Mouse (Mus musculus) hindbrain, embryonic 11.5 days (tissue): Measurements from ENCODE around the gene Ccdc6. TPM values are rescaled to one million over a fixed set of nuclear protein-coding genes. Genes with fewer than 3 reads are reported as not detected.

ENCODE experiments used
- ATAC-seq: fragments of 200-750 bp; cut with Nextera tagmentation; 2 replicates; pipeline ENCODE4 v1.8.0; 2017; ENCODE audit warnings: mild to moderate bottlenecking, moderate TSS enrichment, moderate library complexity; ENCODE audit not compliant: low FRiP score
- DNase-seq: peaks from one replicate; pipeline ENCODE4 v3.0.0-alpha.2; 2015; ENCODE audit warnings: low spot score
- H3K27ac ChIP-seq: fragments of 300-500 bp; sonication (generic); 2 replicates; pipeline ENCODE4 v1.5.1; 2014; ENCODE audit warnings: mild to moderate bottlenecking, low read depth, low read length
- H3K27me3 ChIP-seq: fragments of 300-500 bp; sonication (generic); 2 replicates; pipeline ENCODE4 v1.6.1; 2014; ENCODE audit warnings: mild to moderate bottlenecking, low read length, moderate library complexity, mixed read lengths; ENCODE audit not compliant: control insufficient read depth, insufficient read depth
- H3K36me3 ChIP-seq: fragments of 300-500 bp; sonication (generic); 2 replicates; pipeline ENCODE4 v1.6.1; 2014; ENCODE audit warnings: mild to moderate bottlenecking, low read length, moderate library complexity, mixed read lengths; ENCODE audit not compliant: control insufficient read depth, insufficient read depth
- H3K4me1 ChIP-seq: fragments of 300-500 bp; sonication (generic); replicated peaks from 2 replicates; pipeline ENCODE4 v1.6.1; 2014; ENCODE audit warnings: low read length, mixed read lengths; ENCODE audit not compliant: control insufficient read depth, insufficient read depth
- H3K4me2 ChIP-seq: fragments of 300-500 bp; sonication (generic); replicated peaks from 2 replicates; pipeline ENCODE4 v1.6.1; 2014; ENCODE audit warnings: mild to moderate bottlenecking, low read depth, low read length
- H3K4me3 ChIP-seq: fragments of 300-500 bp; sonication (generic); 2 replicates; pipeline ENCODE4 v1.5.1; 2014; ENCODE audit warnings: low read depth, low read length
- H3K9ac ChIP-seq: fragments of 300-500 bp; sonication (generic); 2 replicates; pipeline ENCODE4 v1.6.1; 2014; ENCODE audit warnings: low read depth, low read length
- H3K9me3 ChIP-seq: fragments of 300-500 bp; sonication (generic); 2 replicates; pipeline ENCODE4 v1.6.1; 2016; ENCODE audit warnings: low read length; ENCODE audit not compliant: control insufficient read depth
- WGBS: fragments of 180-500 bp; shearing (Covaris S2); extraction: QIAGEN DNeasy Blood & Tissue Kit; methylation state at CpG from one replicate; pipeline ENCODE4 v1.1.7; 2014; 5-methylcytosine and 5-hydroxymethylcytosine counted together
- polyA plus RNA-seq: library from polyadenylated mRNA; unstranded; fragments of >200 nt; fragmentation: Nextera tagmentation; extraction: Ambion mirVana; gene quantifications from 2 replicates; pipeline ENCODE4 v1.2.1, GENCODE M21; 2014

Ccdc6 gene
- polyA plus RNA-seq, 1 experiment from 2014 or later: 27.8 TPM

DNA sequence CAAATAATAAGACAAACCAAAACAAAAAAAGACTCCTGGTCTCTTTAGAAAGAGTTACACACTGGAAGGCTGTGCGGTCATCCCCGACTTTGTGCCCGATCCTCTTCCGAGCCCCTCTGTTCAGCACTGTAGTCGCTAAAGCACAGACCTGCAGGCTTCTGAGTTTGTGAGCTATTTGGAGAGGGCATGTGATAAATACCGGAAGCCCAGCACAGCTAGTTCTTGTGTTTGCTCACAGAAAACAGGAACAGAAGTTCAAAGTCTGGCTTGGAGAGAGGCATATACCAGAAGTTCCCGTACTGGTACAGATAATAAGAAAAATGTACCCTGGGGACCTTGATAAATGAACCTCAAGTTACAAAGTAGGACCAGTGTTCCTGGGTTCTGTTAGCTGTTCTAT is 98.4 kb downstream of the Ccdc6 start:
- Histone ChIP-seq H3K9ac (no peak overlapping the region), H3K4me2 (no peak overlapping the region), H3K27me3 (no peaks in the 10 kb centered on the region), H3K27ac (no peak overlapping the region), H3K4me1 (no peaks in the 10 kb centered on the region), H3K4me3 (no peak overlapping the region), H3K36me3 (no peaks in the 10 kb centered on the region), H3K9me3 (no peaks in the 10 kb centered on the region)
- WGBS: 87% methylated on average over 7 of the region's 7 CpGs
- DNase-seq (no peak), ATAC-seq (no peak)

DNA sequence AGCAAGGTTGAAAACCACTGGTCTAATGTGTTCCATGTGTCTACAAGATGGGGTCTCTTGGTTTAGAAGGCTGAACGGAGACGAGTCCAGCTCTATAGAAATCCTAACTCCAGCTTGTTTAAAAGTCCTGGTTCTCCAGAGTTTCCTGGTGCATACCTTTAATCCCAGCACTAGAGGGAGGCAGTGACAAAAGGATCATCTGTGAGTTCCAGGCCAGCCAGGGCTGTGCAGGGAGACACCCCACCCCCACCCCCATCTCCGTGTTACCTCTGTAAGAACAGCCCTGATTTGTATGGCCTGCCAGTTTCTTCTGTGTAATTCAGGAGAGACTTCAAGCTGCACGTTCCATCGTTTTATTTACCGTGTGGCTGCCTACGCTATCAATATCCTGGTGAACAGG is 98.9 kb downstream of the Ccdc6 start:
- Histone ChIP-seq H3K9ac (no peak overlapping the region), H3K27me3 (no peaks in the 10 kb centered on the region), H3K4me1 (no peaks in the 10 kb centered on the region), H3K27ac (no peak overlapping the region), H3K4me3 (no peak overlapping the region), H3K36me3 (no peaks in the 10 kb centered on the region), H3K9me3 (no peaks in the 10 kb centered on the region), H3K4me2 (no peak overlapping the region)
- WGBS: 70% methylated on average over 7 of the region's 7 CpGs
- peak; percentile 25 for DNase-seq
- no peak for ATAC-seq

- WGBS: 89% methylated on average over 6 of the region's 6 CpGs
- Histone ChIP-seq H3K9ac (no peak overlapping the region), H3K4me2 (no peak overlapping the region), H3K27ac (no peak overlapping the region), H3K36me3 (no peaks in the 10 kb centered on the region), H3K4me3 (no peak overlapping the region), H3K4me1 (no peaks in the 10 kb centered on the region), H3K27me3 (no peaks in the 10 kb centered on the region), H3K9me3 (no peaks in the 10 kb centered on the region)
- DNase-seq (no peak), ATAC-seq (no peak)
Observed at GRCm38 (mm10) chr10:70196666-70197065, 99.7 kb downstream of the Ccdc6 start.

DNA sequence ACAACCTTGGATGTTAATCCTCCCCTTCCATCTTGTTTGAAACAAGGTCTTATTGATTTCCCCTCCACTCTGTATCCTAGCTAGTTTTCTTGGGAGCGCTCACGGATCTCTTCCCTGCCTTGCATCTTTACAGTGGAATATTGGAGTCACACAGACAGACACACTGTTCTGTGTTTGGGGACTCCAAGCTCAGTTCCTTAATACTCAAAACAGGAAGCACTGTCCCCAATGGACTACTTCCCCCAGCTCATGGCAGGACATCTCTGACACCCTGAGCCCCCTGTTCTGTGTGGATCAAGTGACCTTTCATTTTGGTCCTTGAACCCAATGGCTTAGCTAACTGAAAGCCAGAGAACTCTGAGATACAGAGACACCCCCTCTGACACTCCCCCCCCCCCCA is 100.7 kb downstream of the Ccdc6 start:
- no peaks in the 10 kb centered on the region for H3K36me3 ChIP-seq
- H3K9me3 ChIP-seq: no peaks in the 10 kb centered on the region
- DNase-seq: no peak
- H3K4me3 ChIP-seq: no peak overlapping the region
- H3K4me2 ChIP-seq: no peak overlapping the region
- H3K4me1 ChIP-seq: no peaks in the 10 kb centered on the region
- no peaks in the 10 kb centered on the region for H3K27me3 ChIP-seq
- H3K9ac ChIP-seq: no peak overlapping the region
- no peak for ATAC-seq
- WGBS: 73% methylated on average over 2 of the region's 2 CpGs
- H3K27ac ChIP-seq: no peak overlapping the region

DNA sequence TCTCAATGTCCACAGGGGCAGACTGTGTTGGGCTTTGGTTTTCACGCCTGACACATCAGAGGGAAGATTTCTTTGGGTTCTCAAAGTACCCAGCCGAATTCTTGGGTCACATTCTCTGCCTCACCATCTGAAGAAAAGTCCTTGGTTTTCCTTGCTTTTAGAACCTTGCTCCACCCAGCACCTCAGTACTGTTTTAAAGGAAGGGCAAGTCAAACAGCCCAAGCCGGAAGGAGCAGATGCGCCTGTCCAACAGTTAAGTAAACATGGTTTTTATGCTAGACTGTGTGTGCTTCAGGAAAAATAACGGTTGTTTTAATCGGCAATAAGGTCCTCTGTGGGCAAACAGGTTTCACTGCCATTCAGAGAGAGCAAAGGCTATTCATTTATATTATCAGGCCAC is 101.1 kb downstream of the Ccdc6 start:
- Histone ChIP-seq H3K9me3 (no peaks in the 10 kb centered on the region), H3K4me3 (no peak overlapping the region), H3K27me3 (no peaks in the 10 kb centered on the region), H3K4me1 (no peaks in the 10 kb centered on the region), H3K4me2 (no peak overlapping the region), H3K9ac (no peak overlapping the region), H3K27ac (no peak overlapping the region), H3K36me3 (no peaks in the 10 kb centered on the region)
- no peak for ATAC-seq
- DNase-seq: no peak
- 80% methylated on average over 6 of the region's 6 CpGs for WGBS

- Histone ChIP-seq H3K4me3 (no peak overlapping the region), H3K36me3 (no peaks in the 10 kb centered on the region), H3K4me2 (no peak overlapping the region), H3K9me3 (no peaks in the 10 kb centered on the region), H3K27me3 (no peaks in the 10 kb centered on the region), H3K4me1 (no peaks in the 10 kb centered on the region), H3K9ac (no peak overlapping the region), H3K27ac (no peak overlapping the region)
- 94% methylated on average over 7 of the region's 7 CpGs for WGBS
- DNase-seq (no peak), ATAC-seq (no peak)
Observed at GRCm38 (mm10) chr10:70198951-70199463, 102.1 kb downstream of the Ccdc6 start.

DNA sequence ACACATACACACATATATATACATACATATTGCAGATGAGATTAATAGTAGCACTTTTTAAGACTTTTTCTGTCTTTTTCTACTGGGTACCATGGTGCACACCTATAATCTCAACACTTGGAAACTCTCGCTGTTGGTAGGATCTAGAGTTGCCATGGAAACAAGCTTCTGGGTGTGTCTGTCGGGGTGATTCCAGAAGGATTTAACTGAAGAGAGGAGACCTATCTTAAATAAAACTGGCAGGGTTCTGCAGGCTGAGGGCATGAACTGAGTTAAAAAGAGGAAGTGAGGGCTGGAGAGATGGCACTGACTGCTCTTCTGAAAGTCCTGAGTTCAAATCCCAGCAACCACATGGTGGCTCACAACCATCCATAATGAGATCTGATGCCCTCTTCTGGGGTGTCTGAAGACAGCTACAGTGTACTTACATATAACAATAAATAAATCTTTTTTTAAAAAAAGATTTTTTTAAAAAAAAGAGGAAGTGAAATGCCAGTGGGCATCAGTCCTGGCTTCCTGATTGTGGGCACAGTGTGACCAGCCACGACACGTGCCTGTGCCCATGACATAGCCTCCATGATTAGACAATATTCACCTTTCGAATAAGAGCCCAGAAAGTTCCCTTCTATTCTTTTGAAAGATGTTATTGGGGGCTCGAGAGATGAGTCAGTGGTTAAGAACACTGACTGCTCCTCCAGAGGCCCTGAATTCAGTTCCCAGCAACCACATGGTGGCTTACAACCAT is 102.7 kb downstream of the Ccdc6 start:
- no peaks in the 10 kb centered on the region for H3K27me3 ChIP-seq
- no peak overlapping the region for H3K27ac ChIP-seq
- H3K4me2 ChIP-seq: no peak overlapping the region
- WGBS: 90% methylated on average over 6 of the region's 6 CpGs
- H3K9me3 ChIP-seq: no peaks in the 10 kb centered on the region
- H3K4me1 ChIP-seq: no peaks in the 10 kb centered on the region
- no peak overlapping the region for H3K4me3 ChIP-seq
- ATAC-seq: no peak
- no peak for DNase-seq
- no peaks in the 10 kb centered on the region for H3K36me3 ChIP-seq
- no peak overlapping the region for H3K9ac ChIP-seq

GRCm38 (mm10) chr10:70200889-70201500 is 104.1 kb downstream of the Ccdc6 start:
- H3K27ac ChIP-seq: no peak overlapping the region
- no peak overlapping the region for H3K4me2 ChIP-seq
- DNase-seq (no peak), ATAC-seq (no peak)
- no peaks in the 10 kb centered on the region for H3K9me3 ChIP-seq
- H3K4me3 ChIP-seq: no peak overlapping the region
- 80% methylated on average over 12 of the region's 12 CpGs for WGBS
- no peaks in the 10 kb centered on the region for H3K27me3 ChIP-seq
- H3K36me3 ChIP-seq: no peaks in the 10 kb centered on the region
- H3K9ac ChIP-seq: no peak overlapping the region
- no peaks in the 10 kb centered on the region for H3K4me1 ChIP-seq
